In the genomic region with DNA sequence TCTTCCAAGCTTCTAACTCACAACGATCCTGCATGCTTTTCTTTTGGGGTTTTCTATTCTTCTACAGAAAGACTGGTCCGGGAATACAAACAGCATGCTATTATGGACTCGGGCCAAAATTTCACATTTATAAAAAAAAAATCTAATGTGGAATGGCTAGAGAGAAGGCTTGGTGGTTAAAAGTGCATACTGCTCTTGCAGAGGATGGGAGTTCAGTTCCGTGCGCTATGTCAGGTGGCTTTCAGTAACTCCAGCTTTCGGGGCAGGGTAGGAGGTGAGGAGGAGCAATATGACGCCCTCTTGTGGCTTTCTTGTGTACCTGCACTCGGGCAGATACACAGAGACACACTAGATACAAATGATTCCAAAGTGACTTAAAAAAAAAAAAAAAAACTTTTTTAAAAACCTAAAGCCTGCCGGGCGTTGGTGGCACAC, we compare ENCODE assay signal across 14 mouse cellular contexts. TPM values are rescaled to one million over a fixed set of nuclear protein-coding genes. Genes with fewer than 3 reads are reported as not detected.
A peak's percentile ranks its signal among the peaks of the same experiment; 100 is the strongest.
DNase-seq lines count a peak whose midpoint lies in the region; ATAC-seq and TF ChIP-seq lines count a peak whose summit lies in the region.
"Had no signal": no experiment of that assay in that cellular context is flagged by ENCODE, and none has a peak within 500 bp of the region (broad histone marks: within the 10 kb centered on the region; RNA-seq: fewer than 3 reads in every experiment).

No protein-coding gene starts in this region.

- no peak; the same call in 1 of the 2 replicates for ATAC-seq in limb, embryonic 12.5 days (ENCODE audit: insufficient number of reproducible peaks, insufficient read depth, low FRiP score, low TSS enrichment, low read depth)
- ATAC-seq in forebrain, embryonic 15.5 days (replicated peaks), result no peak
- ATAC-seq: midbrain, embryonic 16.5 days had no signal

- peak; percentile 47 for TF ChIP-seq CTCF in layer of hippocampus, adult 2 months (conservative IDR thresholded peaks at IDR 0.05)
- TF ChIP-seq CTCF in E14TG2a.4 (conservative IDR thresholded peaks at IDR 0.05; ENCODE audit: low read length), result peak; percentile 67

- DNase-seq in layer of hippocampus, adult 2 months (ENCODE audit: low spot score in 2 of 2), result no peak
- no peak for DNase-seq in layer of hippocampus, postnatal 25 days (ENCODE audit: extremely low spot score in 1 of 2, low spot score in 1 of 2)
- DNase-seq in R1 (ENCODE audit: low read depth, low spot score), result peak; percentile 75
- no peak for DNase-seq in heart, adult 18-20 months
- DNase-seq in layer of hippocampus, adult 8-10 months (ENCODE audit: low spot score in 2 of 2), result no peak
- DNase-seq: cerebellum, postnatal 10 days; gastrocnemius, postnatal 14 days; kidney, postnatal 36 days had no signal

- peaks cover 22% of the 10 kb centered on the region for H3K27me3 ChIP-seq in E14TG2a.4 (ENCODE audit: insufficient read depth, low read length)
- no peaks in the 10 kb centered on the region for H3K27me3 ChIP-seq in limb, embryonic 12.5 days
- no peaks in the 10 kb centered on the region for H3K27me3 ChIP-seq in forebrain, embryonic 15.5 days
- H3K27me3 ChIP-seq: hindbrain, embryonic 13.5 days had no signal

- H3K4me1 ChIP-seq in E14TG2a.4 (replicated peaks; ENCODE audit: low read depth, low read length), result peaks cover 8% of the 10 kb centered on the region; the same call in 1 of the 2 replicates
- peaks cover 14% of the 10 kb centered on the region for H3K4me1 ChIP-seq in limb, embryonic 12.5 days (replicated peaks)
- no peaks in the 10 kb centered on the region for H3K4me1 ChIP-seq in forebrain, embryonic 15.5 days
- H3K4me1 ChIP-seq: hindbrain, embryonic 13.5 days had no signal

- H3K4me3 ChIP-seq in layer of hippocampus, adult 2 months, result no peak overlapping the region
- no peak overlapping the region for H3K4me3 ChIP-seq in E14TG2a.4 (replicated peaks; ENCODE audit: low read length)
- H3K4me3 ChIP-seq in limb, embryonic 12.5 days (replicated peaks), result 0 out of 2 replicates have a peak overlapping the region, but pooled peaks have one; percentile 5
- H3K4me3 ChIP-seq in forebrain, embryonic 15.5 days, result no peak overlapping the region
- H3K4me3 ChIP-seq: heart, embryonic 13.5 days; hindbrain, embryonic 13.5 days had no signal

- no peak overlapping the region for H3K27ac ChIP-seq in layer of hippocampus, adult 2 months
- no peak overlapping the region for H3K27ac ChIP-seq in limb, embryonic 12.5 days
- H3K27ac ChIP-seq in forebrain, embryonic 15.5 days (replicated peaks), result no peak overlapping the region
- H3K27ac ChIP-seq: heart, embryonic 13.5 days; hindbrain, embryonic 13.5 days had no signal

- no peak overlapping the region; the same call in 1 of the 2 replicates for H3K9ac ChIP-seq in limb, embryonic 12.5 days (replicated peaks)
- no peak overlapping the region for H3K9ac ChIP-seq in forebrain, embryonic 15.5 days (replicated peaks)
- H3K9ac ChIP-seq: heart, embryonic 13.5 days; hindbrain, embryonic 13.5 days had no signal

- WGBS in limb, embryonic 12.5 days, result 49% methylated on average over 10 of the region's 10 CpGs
- WGBS in forebrain, embryonic 15.5 days, result 63% methylated on average over 10 of the region's 10 CpGs

- H3K9me3 ChIP-seq in E14TG2a.4 (ENCODE audit: low read length), result no peaks in the 10 kb centered on the region
- H3K9me3 ChIP-seq in limb, embryonic 12.5 days, result no peaks in the 10 kb centered on the region
- H3K9me3 ChIP-seq in forebrain, embryonic 15.5 days, result no peaks in the 10 kb centered on the region
- H3K9me3 ChIP-seq: heart, embryonic 13.5 days; hindbrain, embryonic 13.5 days had no signal

- peak overlapping the region; percentile 41 for H3K4me2 ChIP-seq in limb, embryonic 12.5 days
- no peak overlapping the region for H3K4me2 ChIP-seq in forebrain, embryonic 15.5 days (replicated peaks)
- H3K4me2 ChIP-seq: heart, embryonic 13.5 days; hindbrain, embryonic 13.5 days had no signal

- no peaks in the 10 kb centered on the region for H3K36me3 ChIP-seq in E14TG2a.4 (ENCODE audit: insufficient read depth, low read length)
- no peaks in the 10 kb centered on the region for H3K36me3 ChIP-seq in limb, embryonic 12.5 days
- H3K36me3 ChIP-seq in forebrain, embryonic 15.5 days, result no peaks in the 10 kb centered on the region
- H3K36me3 ChIP-seq: heart, embryonic 13.5 days; hindbrain, embryonic 13.5 days had no signal

RNA-seq across cellular contexts. Expression of gene Ift22, which starts 12.4 kb away (rescaled TPM):
- total RNA-seq in layer of hippocampus, adult 2 months (2021), result 10 to 100 TPM; 81.0 to 87.2 TPM
- total RNA-seq in layer of hippocampus, postnatal 25 days (2021), result 10 to 100 TPM; 82.1 to 84.3 TPM
- 65.7 and 69.8 TPM in 2 replicates for polyA plus RNA-seq in limb, embryonic 12.5 days (2016; fragmentation: Nextera tagmentation; extraction: Ambion mirVana)
- total RNA-seq in heart, adult 18-20 months (2021), result 10 to 100 TPM in 1 of 2 experiments, 1 to 10 TPM in 1; 8.9 to 10.0 TPM
- 10 to 100 TPM; 70.1 to 86.2 (median 80.7) TPM for total RNA-seq in layer of hippocampus, adult 8-10 months (2022)
- polyA plus RNA-seq in forebrain, embryonic 15.5 days (2015; fragmentation: Nextera tagmentation; extraction: Ambion mirVana), result 116 and 124 TPM in 2 replicates

RNA-seq across cellular contexts. Expression of gene Col26a1, which starts 12.5 kb away (rescaled TPM):
- 1 to 10 TPM; 2.7 to 3.3 TPM for total RNA-seq in layer of hippocampus, adult 2 months (2021)
- total RNA-seq in layer of hippocampus, postnatal 25 days (2021), result 1 to 10 TPM; 3.5 to 4.7 TPM
- 145 and 155 TPM in 2 replicates for polyA plus RNA-seq in limb, embryonic 12.5 days (2016; fragmentation: Nextera tagmentation; extraction: Ambion mirVana)
- total RNA-seq in heart, adult 18-20 months (2021), result not detected
- total RNA-seq in layer of hippocampus, adult 8-10 months (2022), result 1 to 10 TPM; 4.0 to 4.7 (median 4.5) TPM
- polyA plus RNA-seq in forebrain, embryonic 15.5 days (2015; fragmentation: Nextera tagmentation; extraction: Ambion mirVana), result 14.8 and 15.3 TPM in 2 replicates

RNA-seq across cellular contexts. Expression of gene Fis1, which starts 57.5 kb away (rescaled TPM):
- total RNA-seq in layer of hippocampus, adult 2 months (2021), result 100 to 1,000 TPM; 223 to 239 TPM
- total RNA-seq in layer of hippocampus, postnatal 25 days (2021), result 100 to 1,000 TPM; 226 to 262 TPM
- polyA plus RNA-seq in limb, embryonic 12.5 days (2016; fragmentation: Nextera tagmentation; extraction: Ambion mirVana), result 263 and 269 TPM in 2 replicates
- 100 to 1,000 TPM; 190 to 205 TPM for total RNA-seq in heart, adult 18-20 months (2021)
- 100 to 1,000 TPM; 224 to 262 (median 228) TPM for total RNA-seq in layer of hippocampus, adult 8-10 months (2022)
- 336 and 351 TPM in 2 replicates for polyA plus RNA-seq in forebrain, embryonic 15.5 days (2015; fragmentation: Nextera tagmentation; extraction: Ambion mirVana)

Comparison
In these comparisons a context has a peak if more than half of its experiments do, and no peak if none do; other contexts are left out.
1. RNA of gene Ift22, which starts 12.4 kb away (total RNA-seq): 81.0 to 87.2 TPM in layer of hippocampus, adult 2 months, 82.1 to 84.3 TPM in layer of hippocampus, postnatal 25 days and 70.1 to 86.2 TPM in layer of hippocampus, adult 8-10 months; 8.9 to 10.0 TPM in heart, adult 18-20 months; every median in the first group is over 4 times any median in the second.